Mouse (Mus musculus) heart, embryonic 12.5 days (tissue): ENCODE data around the gene Duox2. TPM values are rescaled to one million over a fixed set of nuclear protein-coding genes. Genes with fewer than 3 reads are reported as not detected.
A peak's percentile ranks its signal among the peaks of the same experiment; 100 is the strongest.

Source experiments
- ATAC-seq: fragments of 200-750 bp; cut with Nextera tagmentation; 2 replicates; pipeline ENCODE4 v1.8.0; 2017; ENCODE audit warnings: moderate TSS enrichment, moderate library complexity; ENCODE audit not compliant: insufficient number of reproducible peaks, low FRiP score
- H3K27ac ChIP-seq: fragments of 300-500 bp; sonication (generic); 2 replicates; pipeline ENCODE4 v1.5.1; 2016; ENCODE audit warnings: mild to moderate bottlenecking, moderate library complexity; ENCODE audit not compliant: poor library complexity, severe bottlenecking
- H3K27me3 ChIP-seq: fragments of 300-500 bp; sonication (generic); replicated peaks from 2 replicates; pipeline ENCODE4 v1.6.1; 2016; ENCODE audit warnings: mild to moderate bottlenecking, moderate library complexity
- H3K36me3 ChIP-seq: fragments of 300-500 bp; sonication (generic); 2 replicates; pipeline ENCODE4 v1.6.1; 2016; ENCODE audit warnings: mild to moderate bottlenecking, moderate library complexity
- H3K4me1 ChIP-seq: fragments of 300-500 bp; sonication (generic); replicated peaks from 2 replicates; pipeline ENCODE4 v1.6.1; 2016; ENCODE audit warnings: mild to moderate bottlenecking
- H3K4me2 ChIP-seq: fragments of 300-500 bp; sonication (generic); 2 replicates; pipeline ENCODE4 v1.6.1; 2016; ENCODE audit warnings: mild to moderate bottlenecking, moderate library complexity
- H3K4me3 ChIP-seq: fragments of 300-500 bp; sonication (generic); 2 replicates; pipeline ENCODE4 v1.5.1; 2016; ENCODE audit warnings: mild to moderate bottlenecking
- H3K9ac ChIP-seq: fragments of 300-500 bp; sonication (generic); 2 replicates; pipeline ENCODE4 v1.6.1; 2016; ENCODE audit warnings: mild to moderate bottlenecking, moderate library complexity
- H3K9me3 ChIP-seq: fragments of 300-500 bp; sonication (generic); replicated peaks from 2 replicates; pipeline ENCODE4 v1.6.1; 2016; ENCODE audit warnings: mild to moderate bottlenecking, moderate library complexity
- WGBS: fragments of 180-500 bp; shearing (Covaris S2); methylation state at CpG from one replicate; pipeline ENCODE4 v1.1.7; 2016; 5-methylcytosine and 5-hydroxymethylcytosine counted together
- polyA plus RNA-seq: library from polyadenylated mRNA; unstranded; fragments of >200 nt; fragmentation: Nextera tagmentation; extraction: Ambion mirVana; gene quantifications from 2 replicates; pipeline ENCODE4 v1.2.1, GENCODE M21; 2016

Gene Duox2
- polyA plus RNA-seq, 1 experiment from 2014 or later = 0.13 TPM

DNA sequence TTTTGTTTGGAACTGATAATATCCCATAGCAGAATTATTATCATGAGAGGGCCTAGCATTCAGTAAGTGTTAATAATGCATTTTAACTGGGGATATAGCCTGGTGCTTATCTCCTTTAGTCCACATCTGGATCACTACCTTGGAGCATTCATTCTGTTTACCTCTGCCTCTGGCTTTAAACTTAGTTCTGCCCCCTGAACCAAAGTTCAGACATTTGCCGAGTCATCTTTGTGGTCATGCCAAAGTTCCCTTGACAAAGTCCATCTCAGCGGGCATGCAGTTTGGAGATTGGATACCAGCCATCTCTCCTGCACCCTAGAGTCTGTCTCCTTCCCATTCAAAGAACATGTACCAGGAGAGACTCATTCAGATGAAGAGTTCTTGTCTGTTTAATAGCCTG lies 62.8 kb downstream of the Duox2 start:
- no peak overlapping the region for H3K27ac ChIP-seq
- WGBS = 76% methylated on average over 2 of the region's 2 CpGs
- no peak overlapping the region for H3K9ac ChIP-seq

DNA sequence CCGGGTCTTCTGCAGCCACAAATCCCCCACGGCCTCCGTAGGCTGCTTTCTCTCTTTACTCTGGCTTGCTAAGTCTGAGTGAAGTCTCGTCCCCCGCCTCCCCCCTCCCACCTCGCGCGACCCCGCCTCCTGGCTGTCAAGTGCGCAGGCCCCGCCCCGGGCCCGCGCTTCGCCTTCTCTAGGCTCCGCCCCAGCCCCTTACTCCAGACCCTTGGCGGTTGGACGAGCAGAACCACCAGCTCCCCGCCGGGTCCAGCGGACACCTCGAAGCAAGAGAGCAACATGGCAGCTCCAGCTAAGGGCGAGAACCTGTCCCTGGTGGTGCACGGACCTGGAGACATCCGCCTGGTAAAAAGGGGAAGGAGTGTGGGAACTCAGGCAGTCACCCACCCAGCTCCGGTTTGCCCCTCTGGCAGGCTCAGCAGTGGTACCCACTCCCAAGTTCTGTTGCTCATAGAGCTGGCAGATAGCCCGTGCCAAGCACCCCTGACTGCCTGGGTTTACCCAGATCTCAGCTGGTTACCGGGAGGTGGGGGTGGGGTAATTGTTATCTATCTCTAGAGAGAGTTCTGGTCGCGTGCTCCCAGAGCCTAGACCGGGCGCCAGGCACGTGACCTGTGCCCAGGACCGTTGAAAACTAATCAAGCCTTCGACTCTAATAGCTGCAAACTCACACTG lies 63.5 kb downstream of the Duox2 start, which contains the start of gene Sord:
Sord (plus strand) TSS at position 139 of the 678 bp plus-strand sequence.
- Histone ChIP-seq H3K36me3 (no peaks in the 10 kb centered on the region), H3K9me3 (no peaks in the 10 kb centered on the region), H3K9ac (peak within 1 kb of the TSS; percentile 77), H3K4me3 (peak within 1 kb of the TSS; percentile 70), H3K27me3 (no peaks in the 10 kb centered on the region), H3K27ac (peak within 1 kb of the TSS; percentile 76), H3K4me2 (peak within 1 kb of the TSS; percentile 94), H3K4me1 (peaks cover 17% of the 10 kb centered on the region)
- peak; percentile 94 for ATAC-seq
- WGBS = under 1% methylated on average over 35 of the region's 35 CpGs

More for the DNA sequence above, 62.8 kb downstream of the Duox2 start:
- Histone ChIP-seq H3K4me1 (peaks cover 17% of the 10 kb centered on the region), H3K9me3 (no peaks in the 10 kb centered on the region), H3K36me3 (no peaks in the 10 kb centered on the region), H3K4me2 (peak overlapping the region; percentile 94), H3K27me3 (no peaks in the 10 kb centered on the region), H3K4me3 (peak overlapping the region; percentile 70)
- no peak for ATAC-seq

DNA sequence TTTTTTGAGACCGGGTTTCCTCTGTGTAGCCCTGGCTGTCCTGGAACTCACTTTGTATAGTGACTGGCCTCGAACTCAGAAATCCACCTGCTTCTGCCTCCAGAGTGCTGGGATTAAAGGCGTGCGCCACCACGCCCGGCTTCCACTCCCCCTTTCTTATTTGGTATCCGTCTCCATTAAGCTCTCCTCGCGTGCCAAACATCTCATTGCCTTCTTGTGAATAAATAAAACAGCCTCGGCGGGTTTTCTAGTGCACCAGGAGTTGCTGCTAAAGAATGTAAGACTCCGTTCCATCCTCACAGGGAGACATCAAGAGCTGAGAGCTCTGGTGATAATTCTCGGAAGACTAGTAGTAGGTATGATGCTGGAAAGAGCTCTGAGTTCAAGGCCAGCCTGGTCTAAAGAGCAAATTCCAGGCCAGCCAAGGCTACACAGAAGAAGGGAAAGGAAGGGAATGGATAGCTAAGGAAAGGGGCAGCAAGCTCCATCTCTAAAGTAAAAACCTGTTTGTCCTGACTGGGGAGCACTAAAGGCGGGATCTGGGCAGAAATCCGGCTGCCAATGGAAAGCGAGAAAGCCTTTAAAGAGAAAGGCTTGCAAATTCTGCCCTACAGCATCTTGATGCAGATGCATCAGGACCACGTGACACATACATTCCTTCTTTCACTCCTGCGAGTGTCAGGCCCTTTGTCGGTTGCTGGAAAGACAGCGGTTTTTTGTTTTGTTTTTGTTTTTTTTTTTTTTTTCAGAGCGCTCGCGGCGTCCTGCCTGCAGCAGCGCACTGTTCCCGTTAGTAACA lies 64.3 kb downstream of the Duox2 start:
- no peaks in the 10 kb centered on the region for H3K27me3 ChIP-seq
- ATAC-seq = peak; percentile 5; the same call in 1 of the 2 replicates
- peak overlapping the region; percentile 94 for H3K4me2 ChIP-seq
- 6% methylated on average over 26 of the region's 26 CpGs for WGBS
- no peaks in the 10 kb centered on the region for H3K36me3 ChIP-seq
- peak overlapping the region; percentile 70 for H3K4me3 ChIP-seq
- H3K4me1 ChIP-seq = peaks cover 17% of the 10 kb centered on the region
- H3K9me3 ChIP-seq = no peaks in the 10 kb centered on the region
- H3K9ac ChIP-seq = peak overlapping the region; percentile 64
- H3K27ac ChIP-seq = peak overlapping the region; percentile 76

DNA sequence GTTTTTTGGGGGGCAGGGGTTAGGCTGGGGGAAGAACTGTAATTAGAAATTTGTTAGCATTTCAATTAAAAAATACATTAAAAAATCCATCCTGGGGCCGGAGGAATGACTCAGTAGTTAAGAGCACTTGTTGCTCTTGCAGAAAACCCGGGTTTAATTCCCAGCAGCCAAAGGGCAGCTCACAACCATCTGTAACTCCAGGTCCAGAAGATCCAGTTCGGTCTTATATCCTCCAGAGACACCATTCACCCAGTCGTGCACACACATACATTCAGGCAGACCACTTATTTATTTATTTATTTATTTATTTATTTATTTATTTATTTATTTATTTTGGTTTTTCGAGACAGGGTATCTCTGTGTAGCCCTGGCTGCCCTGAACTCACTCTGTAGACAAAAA lies 64.9 kb downstream of the Duox2 start:
- Histone ChIP-seq H3K27ac (no peak overlapping the region), H3K9ac (no peak overlapping the region), H3K4me1 (peaks cover 17% of the 10 kb centered on the region), H3K4me3 (no peak overlapping the region), H3K9me3 (no peaks in the 10 kb centered on the region), H3K4me2 (peak overlapping the region; percentile 94; the same call in 1 of the 2 replicates), H3K27me3 (no peaks in the 10 kb centered on the region), H3K36me3 (no peaks in the 10 kb centered on the region)
- no peak for ATAC-seq
- 56% methylated on average over 5 of the region's 5 CpGs for WGBS

DNA sequence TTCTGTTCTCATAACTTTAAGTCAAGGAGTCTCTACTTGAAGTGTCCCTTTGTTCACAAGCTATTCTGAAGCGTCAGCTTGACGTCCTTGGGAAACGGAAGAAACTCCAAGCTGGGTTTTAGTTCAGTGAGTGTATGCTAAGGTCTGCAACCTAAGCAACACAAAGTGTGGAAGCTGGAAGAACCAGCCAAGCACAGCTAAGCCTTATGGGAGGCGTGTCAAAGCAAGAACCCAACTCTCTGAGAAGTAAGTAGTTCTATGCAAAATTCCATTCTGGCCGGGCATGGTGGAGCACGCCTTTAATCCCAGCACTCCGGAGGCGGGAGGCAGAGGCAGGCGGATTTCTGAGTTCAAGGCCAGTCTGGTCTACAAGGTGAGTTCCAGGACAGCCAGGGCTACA lies 66.6 kb downstream of the Duox2 start:
- Histone ChIP-seq H3K4me3 (no peak overlapping the region), H3K27ac (no peak overlapping the region), H3K9ac (no peak overlapping the region), H3K4me1 (peaks cover 13% of the 10 kb centered on the region), H3K36me3 (no peaks in the 10 kb centered on the region), H3K9me3 (no peaks in the 10 kb centered on the region), H3K4me2 (no peak overlapping the region), H3K27me3 (no peaks in the 10 kb centered on the region)
- ATAC-seq = no peak
- WGBS = 85% methylated on average over 9 of the region's 9 CpGs

DNA sequence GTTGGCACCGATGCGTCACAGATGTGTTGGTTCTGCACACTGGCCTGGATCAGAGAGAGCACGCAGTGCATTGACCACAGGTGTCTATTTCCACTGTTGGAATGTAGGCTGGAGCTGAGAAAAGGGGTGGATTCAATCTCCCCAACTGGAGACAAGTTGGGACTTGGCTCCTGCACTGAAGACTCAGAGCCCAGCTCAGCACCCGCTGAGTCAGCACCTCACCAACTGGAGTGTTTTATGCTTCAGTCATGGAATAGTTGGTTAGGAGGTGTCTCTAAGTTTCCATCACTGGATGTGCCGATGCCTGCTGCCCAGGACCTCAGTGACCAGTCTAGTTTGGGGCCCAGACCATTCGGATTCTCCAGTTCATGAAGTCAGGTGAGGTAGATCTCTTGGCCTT lies 67.9 kb downstream of the Duox2 start:
- Histone ChIP-seq H3K27ac (no peak overlapping the region), H3K4me1 (peaks cover 10% of the 10 kb centered on the region), H3K9me3 (no peaks in the 10 kb centered on the region), H3K36me3 (no peaks in the 10 kb centered on the region), H3K27me3 (no peaks in the 10 kb centered on the region), H3K4me3 (no peak overlapping the region), H3K9ac (no peak overlapping the region), H3K4me2 (no peak overlapping the region)
- no peak for ATAC-seq
- WGBS = 79% methylated on average over 6 of the region's 6 CpGs

Other genes starting within 250 kb of the Duox2 start
- gene Spg11, start 180.1 kb downstream of the Duox2 start, polyA plus RNA-seq = 8.3 and 8.8 TPM in 2 replicates
- 246 and 247 TPM in 2 replicates for gene B2m, start 150.8 kb downstream of the Duox2 start, polyA plus RNA-seq
- gene Trim69, start 137.7 kb downstream of the Duox2 start, polyA plus RNA-seq = 0.10 TPM in 1 of 2 replicates, not detected in the other
- not detected in 2 replicates for gene Patl2, start 112.3 kb downstream of the Duox2 start, polyA plus RNA-seq
- not detected in 2 replicates for gene Terb2, start 112.2 kb downstream of the Duox2 start, polyA plus RNA-seq
- 55.2 and 55.5 TPM in 2 replicates for gene Sord, start 63.7 kb downstream of the Duox2 start, polyA plus RNA-seq
- gene Duoxa2, start 451 bp upstream of the Duox2 start, polyA plus RNA-seq = not detected in 2 replicates
- not detected in 2 replicates for gene Duoxa1, start 15.3 kb upstream of the Duox2 start, polyA plus RNA-seq
- 0.04 and 0.05 TPM in 2 replicates for gene Duox1, start 17.2 kb upstream of the Duox2 start, polyA plus RNA-seq
- 2.6 and 2.9 TPM in 2 replicates for gene Shf, start 70.7 kb upstream of the Duox2 start, polyA plus RNA-seq
- gene Slc28a2, start 128.0 kb upstream of the Duox2 start, polyA plus RNA-seq = 0.19 and 0.24 TPM in 2 replicates
- gene Gm14085, start 186.5 kb upstream of the Duox2 start, polyA plus RNA-seq = not detected in 2 replicates